Mouse (Mus musculus) kidney, embryonic 14.5 days (tissue): ENCODE data around the gene Arhgap29. TPM values are rescaled to one million over a fixed set of nuclear protein-coding genes. Genes with fewer than 3 reads are reported as not detected.

Experiments used
- ATAC-seq: fragments of 200-750 bp; cut with Nextera tagmentation; 2 replicates; pipeline ENCODE4 v1.8.0; 2017; ENCODE audit warnings: moderate number of reproducible peaks, mild to moderate bottlenecking, moderate TSS enrichment, moderate library complexity; ENCODE audit not compliant: low FRiP score, low TSS enrichment
- H3K27ac ChIP-seq: fragments of 300-500 bp; sonication (generic); 2 replicates; pipeline ENCODE4 v1.5.1; 2014; ENCODE audit warnings: low read depth, mild to moderate bottlenecking, low read length, moderate library complexity, mixed read lengths
- H3K27me3 ChIP-seq: fragments of 300-500 bp; sonication (generic); 2 replicates; pipeline ENCODE4 v1.6.1; 2014; ENCODE audit warnings: mild to moderate bottlenecking, low read length; ENCODE audit not compliant: control insufficient read depth, insufficient read depth
- H3K36me3 ChIP-seq: fragments of 300-500 bp; sonication (generic); 2 replicates; pipeline ENCODE4 v1.6.1; 2014; ENCODE audit warnings: low read length, mixed read lengths; ENCODE audit not compliant: control insufficient read depth, insufficient read depth
- H3K4me1 ChIP-seq: fragments of 300-500 bp; sonication (generic); 2 replicates; pipeline ENCODE4 v1.6.1; 2014; ENCODE audit warnings: low read length, mixed read lengths; ENCODE audit not compliant: control insufficient read depth, insufficient read depth
- H3K4me2 ChIP-seq: fragments of 300-500 bp; sonication (generic); replicated peaks from 2 replicates; pipeline ENCODE4 v1.6.1; 2014; ENCODE audit warnings: low read depth, mild to moderate bottlenecking, low read length
- H3K4me3 ChIP-seq: fragments of 300-500 bp; sonication (generic); 2 replicates; pipeline ENCODE4 v1.5.1; 2014; ENCODE audit warnings: mild to moderate bottlenecking, low read length
- H3K9ac ChIP-seq: fragments of 300-500 bp; sonication (generic); 2 replicates; pipeline ENCODE4 v1.6.1; 2014; ENCODE audit warnings: low read depth, mild to moderate bottlenecking, low read length, moderate library complexity
- H3K9me3 ChIP-seq: fragments of 300-500 bp; sonication (generic); 2 replicates; pipeline ENCODE4 v1.6.1; 2016; ENCODE audit warnings: low read length; ENCODE audit not compliant: control insufficient read depth
- WGBS: fragments of 180-500 bp; shearing (Covaris S2); extraction: QIAGEN DNeasy Blood & Tissue Kit; methylation state at CpG from one replicate; pipeline ENCODE4 v1.1.7; 2014; 5-methylcytosine and 5-hydroxymethylcytosine counted together
- polyA plus RNA-seq: library from polyadenylated mRNA; unstranded; fragments of >200 nt; fragmentation: Nextera tagmentation; extraction: Ambion mirVana; gene quantifications from 2 replicates; pipeline ENCODE4 v1.2.1, GENCODE M21; 2014

The Arhgap29 gene
- polyA plus RNA-seq, 1 experiment from 2014 or later: 49.7 TPM

DNA sequence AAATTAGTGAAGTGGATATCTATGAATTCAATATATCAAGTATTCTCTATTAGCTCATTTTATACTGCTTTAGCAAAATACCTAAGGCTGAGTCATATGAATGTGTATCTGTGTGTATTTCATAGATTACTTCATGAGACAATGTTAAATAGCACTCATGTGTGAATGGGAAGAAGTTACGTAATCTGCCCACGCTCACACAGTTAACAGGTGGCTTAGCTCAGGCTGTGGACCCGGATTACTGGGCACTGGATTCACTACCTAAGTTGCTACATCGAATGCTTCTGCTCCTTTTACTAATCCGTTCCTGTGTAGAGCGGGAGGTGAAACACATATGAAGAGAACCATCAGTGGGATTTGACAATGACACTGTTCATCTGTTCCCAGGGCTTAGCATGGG, 15.3 kb upstream of the Arhgap29 start:
- H3K9ac ChIP-seq: no peak overlapping the region
- H3K36me3 ChIP-seq: no peaks in the 10 kb centered on the region
- no peak overlapping the region for H3K4me2 ChIP-seq
- no peaks in the 10 kb centered on the region for H3K9me3 ChIP-seq
- H3K27ac ChIP-seq: no peak overlapping the region
- H3K4me1 ChIP-seq: no peaks in the 10 kb centered on the region
- no peak overlapping the region for H3K4me3 ChIP-seq
- no peaks in the 10 kb centered on the region for H3K27me3 ChIP-seq
- WGBS: 90% methylated on average over 6 of the region's 6 CpGs
- no peak for ATAC-seq

DNA sequence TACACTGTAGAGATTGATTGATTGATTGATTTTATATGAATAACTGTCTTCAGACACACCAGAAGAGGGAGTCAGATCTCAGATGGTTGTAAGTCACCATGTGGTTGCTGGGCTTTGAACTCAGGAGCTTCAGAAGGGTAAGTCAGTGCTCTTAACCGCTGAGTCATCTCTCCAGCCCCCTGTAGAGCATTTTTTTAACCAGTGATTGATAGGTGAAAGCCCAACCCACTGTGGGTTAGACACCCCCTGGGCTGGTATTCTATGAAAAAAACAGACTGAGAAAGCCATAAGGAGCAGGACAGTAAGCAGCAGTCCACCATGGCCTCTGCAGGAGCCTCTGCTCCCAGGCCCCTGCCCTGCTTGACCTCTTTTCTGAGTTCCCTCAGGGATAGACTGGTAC, 12.7 kb upstream of the Arhgap29 start:
- WGBS: 67% methylated on average over 1 of the region's 1 CpGs
- H3K9me3 ChIP-seq: no peaks in the 10 kb centered on the region
- H3K27me3 ChIP-seq: no peaks in the 10 kb centered on the region
- no peak overlapping the region for H3K4me3 ChIP-seq
- no peak overlapping the region for H3K27ac ChIP-seq
- ATAC-seq: no peak
- no peaks in the 10 kb centered on the region for H3K4me1 ChIP-seq
- H3K4me2 ChIP-seq: no peak overlapping the region
- no peaks in the 10 kb centered on the region for H3K36me3 ChIP-seq
- H3K9ac ChIP-seq: no peak overlapping the region

DNA sequence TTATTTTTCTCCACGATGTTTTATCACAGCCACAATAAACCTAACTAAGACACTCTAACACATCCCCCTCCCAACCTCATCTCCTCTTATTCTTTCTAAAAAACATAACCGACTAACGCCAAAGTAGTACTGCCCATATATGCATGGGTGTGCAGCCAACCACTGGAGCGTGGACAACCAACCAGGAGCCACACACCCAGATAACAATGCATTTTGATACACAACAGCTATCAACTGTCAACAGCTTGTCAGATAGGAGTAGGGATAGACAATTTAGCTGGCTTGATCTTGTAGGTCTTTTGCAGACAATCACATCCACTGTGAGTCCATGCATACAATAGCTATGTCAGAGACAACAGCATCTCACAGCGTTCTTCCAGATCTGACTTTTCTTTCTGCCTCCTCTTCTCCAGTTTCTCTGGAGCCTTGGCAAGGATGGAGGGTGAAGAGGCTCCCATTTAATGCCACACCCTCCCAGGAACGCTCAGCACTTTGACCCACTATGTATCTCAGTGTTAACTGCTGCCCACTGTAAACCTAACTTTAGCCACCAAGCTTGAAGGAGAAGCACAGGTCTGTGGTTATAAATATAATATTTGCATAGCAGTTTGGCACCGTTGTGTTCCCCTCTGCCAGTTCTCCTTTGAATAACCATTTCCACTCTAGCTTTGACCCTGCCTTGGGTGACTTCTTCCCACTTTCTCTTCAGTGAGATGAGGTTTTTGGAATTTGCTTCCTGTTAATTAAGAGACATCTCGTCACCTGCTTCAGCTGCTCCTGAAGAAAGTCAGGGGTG, 12.0 kb upstream of the Arhgap29 start:
- Histone ChIP-seq H3K4me3 (no peak overlapping the region), H3K9ac (no peak overlapping the region), H3K9me3 (no peaks in the 10 kb centered on the region)

DNA sequence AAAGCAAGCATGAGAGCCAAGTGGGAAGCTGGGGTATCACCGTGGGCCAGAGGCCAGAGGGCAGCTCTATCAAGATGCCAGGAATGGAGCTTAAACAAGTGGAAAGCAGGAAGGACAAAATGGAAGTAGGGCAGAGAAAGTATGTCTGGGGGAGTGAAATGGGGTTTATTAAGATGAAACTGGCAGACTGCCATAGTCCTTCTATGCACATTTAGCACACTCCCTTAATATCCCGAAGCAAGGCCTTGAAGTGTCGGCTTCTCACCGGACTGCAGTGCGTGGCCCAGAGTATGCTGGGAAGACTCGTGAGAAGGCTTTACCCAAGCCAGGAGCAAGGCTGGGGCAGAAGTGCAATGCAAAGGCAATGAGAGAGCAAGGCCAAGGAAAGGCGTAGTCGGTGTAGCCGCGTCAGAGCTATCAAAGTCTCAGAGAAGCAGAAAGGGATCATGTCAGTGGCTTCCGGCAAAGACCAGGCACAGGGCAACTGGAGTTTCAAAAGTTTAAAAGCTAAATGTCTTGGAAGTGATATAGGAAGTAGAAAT, 11.1 kb upstream of the Arhgap29 start:
- Histone ChIP-seq H3K4me3 (no peak overlapping the region), H3K4me2 (no peak overlapping the region), H3K27ac (no peak overlapping the region), H3K27me3 (no peaks in the 10 kb centered on the region), H3K36me3 (no peaks in the 10 kb centered on the region), H3K9me3 (no peaks in the 10 kb centered on the region), H3K9ac (no peak overlapping the region), H3K4me1 (no peaks in the 10 kb centered on the region)
- ATAC-seq: no peak
- 93% methylated on average over 11 of the region's 11 CpGs for WGBS

More for the DNA sequence above, 12.0 kb upstream of the Arhgap29 start:
- H3K27me3 ChIP-seq: no peaks in the 10 kb centered on the region
- H3K36me3 ChIP-seq: no peaks in the 10 kb centered on the region
- no peak overlapping the region for H3K4me2 ChIP-seq
- WGBS: 78% methylated on average over 8 of the region's 8 CpGs
- no peak overlapping the region for H3K27ac ChIP-seq
- ATAC-seq: no peak
- no peaks in the 10 kb centered on the region for H3K4me1 ChIP-seq

DNA sequence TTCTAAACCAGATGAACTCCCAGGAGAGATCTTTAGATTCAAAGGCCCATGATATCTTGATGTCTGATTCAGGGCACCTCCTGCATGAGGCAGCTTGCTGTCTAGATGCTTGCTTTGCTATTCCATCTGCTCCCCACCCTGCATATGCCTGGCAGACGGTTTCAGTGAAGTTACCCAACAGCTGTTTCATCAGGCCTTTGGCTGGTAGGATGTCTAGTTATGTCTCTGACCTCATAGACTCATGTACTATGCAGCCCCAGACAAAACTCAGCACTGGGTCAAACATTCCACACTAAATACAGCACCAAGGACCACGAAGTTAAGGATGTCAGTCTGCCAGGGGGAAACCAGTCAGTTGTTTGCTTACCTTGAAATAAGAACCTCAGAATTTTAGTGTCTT, 6.4 kb upstream of the Arhgap29 start:
- Histone ChIP-seq H3K4me1 (no peaks in the 10 kb centered on the region), H3K36me3 (no peaks in the 10 kb centered on the region), H3K4me2 (no peak overlapping the region), H3K9ac (no peak overlapping the region), H3K27ac (no peak overlapping the region), H3K4me3 (no peak overlapping the region), H3K27me3 (no peaks in the 10 kb centered on the region), H3K9me3 (no peaks in the 10 kb centered on the region)
- ATAC-seq: no peak
- 59% methylated on average over 2 of the region's 2 CpGs for WGBS

DNA sequence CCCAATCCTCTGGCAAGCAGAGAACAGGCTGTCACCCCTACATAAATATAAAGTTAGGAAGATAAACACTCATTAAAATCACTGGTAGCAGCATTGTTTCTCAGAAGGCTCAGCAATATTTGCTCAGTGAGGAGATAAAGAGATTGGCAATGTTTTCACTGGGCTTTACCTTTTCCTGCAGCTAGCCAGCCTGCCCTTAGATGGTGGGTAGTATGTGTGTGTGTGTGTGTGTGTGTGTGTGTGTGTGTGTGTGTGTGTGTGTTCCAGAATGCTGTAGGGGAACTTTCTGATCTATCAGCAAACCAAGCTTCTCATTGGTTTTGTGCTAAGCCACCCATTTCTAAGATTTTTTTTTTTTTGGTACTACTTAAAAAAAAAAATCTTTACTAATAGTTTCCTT, 5.6 kb upstream of the Arhgap29 start:
- Histone ChIP-seq H3K27ac (no peak overlapping the region), H3K4me3 (no peak overlapping the region), H3K9me3 (no peaks in the 10 kb centered on the region), H3K27me3 (no peaks in the 10 kb centered on the region), H3K4me1 (no peaks in the 10 kb centered on the region), H3K4me2 (no peak overlapping the region), H3K36me3 (no peaks in the 10 kb centered on the region), H3K9ac (no peak overlapping the region)
- no peak for ATAC-seq

DNA sequence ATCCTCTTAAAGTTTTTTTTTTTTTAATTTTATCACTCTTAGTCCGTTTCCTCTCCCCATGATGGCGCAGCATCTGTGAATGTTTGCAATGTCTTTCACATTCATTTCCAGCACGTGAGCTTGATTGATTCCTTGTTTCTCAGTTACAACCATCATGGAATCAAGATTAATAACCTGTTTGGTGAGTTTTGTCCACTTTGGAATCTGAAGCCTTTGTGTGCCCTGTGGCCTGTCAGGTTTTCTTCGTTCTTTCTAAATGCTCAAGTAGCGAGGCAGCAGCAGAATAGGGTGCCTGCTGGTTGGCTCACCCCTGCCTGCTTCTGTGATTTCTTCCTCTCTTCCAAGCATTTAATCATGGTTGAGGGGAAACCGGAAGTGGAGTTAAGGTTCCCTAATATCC, 2.2 kb upstream of the Arhgap29 start:
- Histone ChIP-seq H3K4me1 (no peaks in the 10 kb centered on the region), H3K36me3 (no peaks in the 10 kb centered on the region), H3K4me3 (no peak overlapping the region), H3K4me2 (no peak overlapping the region), H3K9ac (no peak overlapping the region), H3K27me3 (no peaks in the 10 kb centered on the region), H3K27ac (no peak overlapping the region), H3K9me3 (no peaks in the 10 kb centered on the region)
- ATAC-seq: no peak
- 56% methylated on average over 6 of the region's 6 CpGs for WGBS

DNA sequence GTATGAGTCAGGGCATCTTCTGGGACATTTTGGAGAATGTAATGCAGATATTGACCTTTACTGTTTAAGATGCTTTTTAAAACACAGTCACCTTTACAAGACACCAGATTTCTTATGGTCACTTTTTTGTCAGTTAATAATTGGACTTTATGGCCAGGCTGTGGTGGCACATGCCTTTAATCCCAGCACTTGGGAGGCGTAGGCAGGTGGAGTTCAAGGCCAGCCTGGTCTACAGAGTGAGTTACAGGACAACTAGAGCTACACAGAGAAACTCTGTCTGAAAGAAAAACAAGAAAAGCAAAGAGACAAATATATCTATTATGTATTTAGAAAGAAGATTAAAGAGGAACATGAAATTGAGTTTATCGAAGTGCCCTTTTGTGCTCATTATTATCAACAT, 1.2 kb upstream of the Arhgap29 start:
- Histone ChIP-seq H3K4me1 (no peaks in the 10 kb centered on the region), H3K4me3 (no peak overlapping the region), H3K27ac (no peak overlapping the region), H3K9ac (no peak overlapping the region), H3K27me3 (no peaks in the 10 kb centered on the region), H3K36me3 (no peaks in the 10 kb centered on the region), H3K4me2 (no peak overlapping the region), H3K9me3 (no peaks in the 10 kb centered on the region)
- 89% methylated on average over 2 of the region's 2 CpGs for WGBS
- ATAC-seq: no peak

DNA sequence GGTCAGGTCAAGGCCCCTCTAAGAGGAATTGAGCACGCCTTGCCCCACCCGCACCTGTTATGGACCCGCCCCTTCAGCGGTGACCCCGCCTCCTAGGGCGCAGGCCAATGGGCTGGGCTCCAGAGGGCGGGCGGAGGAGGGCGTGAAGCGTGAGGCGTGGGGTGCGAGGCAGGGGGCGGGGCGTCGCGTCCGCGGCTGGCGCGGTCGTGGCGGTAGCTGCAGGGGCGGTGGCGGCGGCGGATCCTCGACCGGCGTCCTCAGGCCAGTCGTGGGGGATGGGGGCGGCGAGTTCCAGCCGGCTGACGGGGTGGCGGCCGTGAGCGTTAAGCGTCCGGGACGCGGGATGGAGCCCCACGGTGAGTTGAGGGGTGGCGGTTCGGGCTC, 700 bp downstream of the Arhgap29 start:
- Histone ChIP-seq H3K4me1 (no peaks in the 10 kb centered on the region), H3K9me3 (no peaks in the 10 kb centered on the region), H3K4me3 (peak overlapping the region; percentile 76), H3K27ac (peak overlapping the region; percentile 51; the same call in 1 of the 2 replicates), H3K36me3 (no peaks in the 10 kb centered on the region), H3K27me3 (no peaks in the 10 kb centered on the region), H3K9ac (peak overlapping the region; percentile 66), H3K4me2 (peak overlapping the region; percentile 86)
- peak; percentile 96 for ATAC-seq
- WGBS: 1% methylated on average over 37 of the region's 44 CpGs
